Mouse (Mus musculus) retina, embryonic 14.5 days (tissue): ENCODE measurements around the gene Hnrnpa3.
"Not testable (repeated sequence)": the region's sequence is repeated elsewhere in the genome, so short reads cannot be mapped to it uniquely, and the experiment has no call there.

ENCODE experiments used
- DNase-seq: peaks from one replicate; pipeline ENCODE4 v3.0.0-alpha.2; 2015; ENCODE audit warnings: low spot score

Gene Hnrnpa3

GRCm38 (mm10) chr2:75658727-75659628 lies at the start of gene Hnrnpa3:
Gene Hnrnpa3 (plus strand): TSS chr2:75659261.
- peak; percentile 99 for DNase-seq

- DNase-seq = no peak
Observed at GRCm38 (mm10) chr2:75609971-75610370, 49.1 kb upstream of the Hnrnpa3 start.

- not testable (repeated sequence) for DNase-seq
Observed at GRCm38 (mm10) chr2:75610602-75611001, 48.5 kb upstream of the Hnrnpa3 start.

- DNase-seq = no peak
Observed at GRCm38 (mm10) chr2:75611041-75611805, 47.8 kb upstream of the Hnrnpa3 start.

GRCm38 (mm10) chr2:75612006-75612405 lies 47.1 kb upstream of the Hnrnpa3 start:
- DNase-seq = no peak

- DNase-seq = no peak
Observed at GRCm38 (mm10) chr2:75612981-75613567, 46.0 kb upstream of the Hnrnpa3 start.

- no peak for DNase-seq
Observed at GRCm38 (mm10) chr2:75614577-75614976, 44.5 kb upstream of the Hnrnpa3 start.

- no peak for DNase-seq
Observed at GRCm38 (mm10) chr2:75616911-75617310, 42.1 kb upstream of the Hnrnpa3 start.

- DNase-seq = no peak
Observed at GRCm38 (mm10) chr2:75618712-75619111, 40.3 kb upstream of the Hnrnpa3 start.

GRCm38 (mm10) chr2:75621873-75622654 lies 37.0 kb upstream of the Hnrnpa3 start:
- no peak for DNase-seq

- DNase-seq = no peak
Observed at GRCm38 (mm10) chr2:75625086-75625485, 34.0 kb upstream of the Hnrnpa3 start.

- no peak for DNase-seq
Observed at GRCm38 (mm10) chr2:75626597-75627440, 32.2 kb upstream of the Hnrnpa3 start.

GRCm38 (mm10) chr2:75628487-75628886 lies 30.6 kb upstream of the Hnrnpa3 start:
- DNase-seq = no peak

- no peak for DNase-seq
Observed at GRCm38 (mm10) chr2:75631421-75631820, 27.6 kb upstream of the Hnrnpa3 start.

- DNase-seq = no peak
Observed at GRCm38 (mm10) chr2:75632043-75632442, 27.0 kb upstream of the Hnrnpa3 start.

GRCm38 (mm10) chr2:75632721-75633181 lies 26.3 kb upstream of the Hnrnpa3 start:
- DNase-seq = no peak

- no peak for DNase-seq
Observed at GRCm38 (mm10) chr2:75633381-75633780, 25.7 kb upstream of the Hnrnpa3 start.

GRCm38 (mm10) chr2:75633784-75634183 lies 25.3 kb upstream of the Hnrnpa3 start:
- no peak for DNase-seq

- DNase-seq = not testable (repeated sequence)
Observed at GRCm38 (mm10) chr2:75634431-75634830, 24.6 kb upstream of the Hnrnpa3 start.

GRCm38 (mm10) chr2:75636261-75637054 lies 22.6 kb upstream of the Hnrnpa3 start:
- DNase-seq = no peak
